Mouse (Mus musculus) kidney, postnatal 0 days (tissue): Measurements from ENCODE around the gene Setd7. TPM values are rescaled to one million over a fixed set of nuclear protein-coding genes. Genes with fewer than 3 reads are reported as not detected.

ENCODE experiments used
- ATAC-seq: fragments of 200-750 bp; cut with Nextera tagmentation; replicated peaks from 2 replicates; pipeline ENCODE4 v1.8.0; 2017; ENCODE audit warnings: low read depth, moderate number of reproducible peaks, moderate TSS enrichment, moderate library complexity; ENCODE audit not compliant: low FRiP score
- DNase-seq: peaks from one replicate; pipeline ENCODE4 v3.0.0-alpha.2; 2016; ENCODE audit warnings: low spot score
- H3K27ac ChIP-seq: fragments of 300-500 bp; sonication (generic); 2 replicates; pipeline ENCODE4 v1.5.1; 2014; ENCODE audit warnings: mild to moderate bottlenecking
- H3K27me3 ChIP-seq: fragments of 300-500 bp; sonication (generic); 2 replicates; pipeline ENCODE4 v1.6.1; 2014; ENCODE audit warnings: low read length, mixed read lengths; ENCODE audit not compliant: insufficient read depth
- H3K36me3 ChIP-seq: fragments of 300-500 bp; sonication (generic); 2 replicates; pipeline ENCODE4 v1.6.1; 2014; ENCODE audit warnings: low read length, mixed read lengths; ENCODE audit not compliant: insufficient read depth
- H3K4me1 ChIP-seq: fragments of 300-500 bp; sonication (generic); replicated peaks from 2 replicates; pipeline ENCODE4 v1.6.1; 2014; ENCODE audit warnings: antibody characterized with exemption, low read length, mixed read lengths; ENCODE audit not compliant: insufficient read depth
- H3K4me2 ChIP-seq: fragments of 300-500 bp; sonication (generic); 2 replicates; pipeline ENCODE4 v1.6.1; 2014; ENCODE audit warnings: mild to moderate bottlenecking, low read length, moderate library complexity, mixed read lengths
- H3K4me3 ChIP-seq: fragments of 300-500 bp; sonication (generic); replicated peaks from 2 replicates; pipeline ENCODE4 v1.5.1; 2014; ENCODE audit warnings: low read depth, low read length
- H3K9ac ChIP-seq: fragments of 300-500 bp; sonication (generic); 2 replicates; pipeline ENCODE4 v1.6.1; 2014; ENCODE audit warnings: low read depth, low read length
- H3K9me3 ChIP-seq: fragments of 300-500 bp; sonication (generic); replicated peaks from 2 replicates; pipeline ENCODE4 v1.6.1; 2016; ENCODE audit warnings: low read length, inconsistent platforms, mixed read lengths
- CTCF ChIP-seq: IDR thresholded peaks from 2 replicates; pipeline ENCODE4 v1.5.1; 2016; ENCODE audit warnings: antibody characterized with exemption, low read depth, mild to moderate bottlenecking, moderate library complexity
- WGBS: fragments of 180-500 bp; shearing (Covaris S2); extraction: QIAGEN DNeasy Blood & Tissue Kit; methylation state at CpG from one replicate; pipeline ENCODE4 v1.1.7; 2014; 5-methylcytosine and 5-hydroxymethylcytosine counted together
- polyA plus RNA-seq: library from polyadenylated mRNA; unstranded; fragments of >200 nt; fragmentation: Nextera tagmentation; extraction: Ambion mirVana; gene quantifications from 2 replicates; pipeline ENCODE4 v1.2.1, GENCODE M21; 2015

Setd7 gene
- polyA plus RNA-seq, 1 experiment from 2014 or later = 2.0 TPM

DNA sequence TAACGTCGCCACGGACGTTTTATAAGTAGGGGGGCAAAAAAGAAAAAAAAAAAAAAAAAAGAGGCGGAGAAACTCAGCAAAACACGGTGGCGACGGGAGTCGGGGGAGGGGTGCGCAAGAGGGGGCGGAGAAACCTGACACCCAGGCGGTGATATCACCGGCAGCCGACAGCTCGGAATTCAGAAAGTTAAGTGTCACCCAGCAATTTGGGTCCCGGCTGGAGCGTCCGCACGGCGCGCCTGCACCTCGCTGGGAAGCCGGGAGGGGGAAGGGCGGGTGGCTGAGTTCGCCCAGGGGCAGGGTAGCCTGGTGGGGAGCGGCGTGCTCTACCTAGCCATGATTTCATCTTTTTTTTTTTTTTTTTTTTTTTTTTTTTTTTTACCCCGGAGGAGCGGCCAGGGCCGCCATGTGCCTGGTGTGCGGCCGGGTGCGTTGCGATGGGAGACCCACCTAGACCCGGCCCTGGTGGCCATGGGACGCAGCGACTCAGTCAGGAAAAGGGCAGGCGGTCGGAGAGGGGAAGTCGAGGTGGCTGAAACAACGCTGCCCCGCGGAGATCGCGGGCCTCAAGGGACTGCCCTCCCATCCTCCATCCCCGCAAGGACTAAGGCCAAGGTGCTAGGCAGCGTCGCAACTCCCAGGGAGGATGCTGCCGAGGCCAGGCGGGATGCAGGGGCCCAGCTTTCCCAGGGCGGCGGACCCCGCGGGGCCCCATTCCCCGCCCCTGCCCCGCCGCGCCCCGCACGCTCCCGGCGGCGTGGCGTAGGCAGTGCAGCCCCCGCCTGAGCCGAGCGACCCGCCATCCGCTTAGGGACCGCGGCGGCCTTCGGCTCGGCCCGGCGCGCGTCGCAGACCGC is 857 bp downstream of the Setd7 start:
- peak; percentile 7; the same call in 1 of the 2 replicates for TF ChIP-seq CTCF
- peak overlapping the region; percentile 93 for H3K4me2 ChIP-seq
- H3K9ac ChIP-seq = peak overlapping the region; percentile 93
- peak; percentile 59 for ATAC-seq
- peak overlapping the region; percentile 82 for H3K4me3 ChIP-seq
- no peaks in the 10 kb centered on the region for H3K36me3 ChIP-seq
- H3K27ac ChIP-seq = peak overlapping the region; percentile 95
- DNase-seq = peak; percentile 92
- WGBS = under 1% methylated on average over 57 of the region's 80 CpGs
- no peaks in the 10 kb centered on the region for H3K27me3 ChIP-seq
- no peaks in the 10 kb centered on the region for H3K9me3 ChIP-seq
- H3K4me1 ChIP-seq = peaks cover 4% of the 10 kb centered on the region; the same call in 1 of the 2 replicates

DNA sequence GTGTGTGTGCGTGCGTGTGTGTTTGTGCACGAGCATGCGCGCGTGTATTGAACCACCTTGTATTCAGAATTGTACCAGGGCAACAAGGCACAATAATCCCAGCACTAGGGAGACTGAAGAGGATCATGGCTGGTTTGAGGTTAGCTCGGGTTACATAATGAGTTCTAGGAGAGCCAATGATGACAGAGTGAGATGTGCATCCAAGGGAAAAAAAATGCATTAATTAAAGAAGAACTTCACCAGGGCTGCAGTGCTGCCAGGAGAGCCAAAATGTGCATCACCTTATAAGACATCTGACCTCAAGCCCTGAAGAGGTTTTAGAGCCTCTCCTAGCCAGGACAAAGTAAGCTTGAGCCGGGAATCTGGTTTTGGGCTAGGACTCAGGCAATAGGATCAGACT is 5.1 kb downstream of the Setd7 start:
- 72% methylated on average over 8 of the region's 8 CpGs for WGBS
- ATAC-seq (no peak), DNase-seq (no peak)

DNA sequence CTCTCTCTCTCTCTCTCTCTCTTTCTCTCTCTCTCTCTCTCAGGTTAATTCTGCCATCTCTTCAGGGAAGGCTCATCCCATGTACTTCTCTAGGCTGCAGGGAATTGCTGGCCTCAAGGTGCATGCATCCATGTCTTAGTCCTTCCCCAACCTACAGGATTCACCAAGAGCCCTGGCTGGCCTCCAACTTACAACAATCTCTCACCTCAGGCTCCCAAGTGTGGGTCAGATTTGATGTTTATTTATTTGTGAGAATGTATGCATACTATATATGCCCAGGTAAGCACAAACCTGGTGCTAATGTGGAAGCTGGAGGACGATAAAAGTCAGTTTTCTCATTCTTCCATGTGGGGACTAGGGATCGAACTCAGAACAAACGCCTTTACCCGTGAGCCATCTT is 5.8 kb downstream of the Setd7 start:
- H3K4me1 ChIP-seq = peaks cover 4% of the 10 kb centered on the region; the same call in 1 of the 2 replicates
- DNase-seq (no peak), ATAC-seq (no peak)
- H3K9ac ChIP-seq = no peak overlapping the region
- H3K4me3 ChIP-seq = no peak overlapping the region
- no peaks in the 10 kb centered on the region for H3K36me3 ChIP-seq
- no peaks in the 10 kb centered on the region for H3K9me3 ChIP-seq
- TF ChIP-seq CTCF = no peak
- WGBS = 85% methylated on average over 4 of the region's 4 CpGs
- no peak overlapping the region for H3K27ac ChIP-seq
- no peaks in the 10 kb centered on the region for H3K27me3 ChIP-seq
- no peak overlapping the region for H3K4me2 ChIP-seq

More for the DNA sequence above, 5.1 kb downstream of the Setd7 start:
- Histone ChIP-seq H3K4me3 (no peak overlapping the region), H3K36me3 (no peaks in the 10 kb centered on the region), H3K9ac (no peak overlapping the region), H3K27ac (no peak overlapping the region), H3K4me2 (no peak overlapping the region), H3K9me3 (no peaks in the 10 kb centered on the region), H3K27me3 (no peaks in the 10 kb centered on the region), H3K4me1 (peaks cover 4% of the 10 kb centered on the region; the same call in 1 of the 2 replicates)
- no peak for TF ChIP-seq CTCF

DNA sequence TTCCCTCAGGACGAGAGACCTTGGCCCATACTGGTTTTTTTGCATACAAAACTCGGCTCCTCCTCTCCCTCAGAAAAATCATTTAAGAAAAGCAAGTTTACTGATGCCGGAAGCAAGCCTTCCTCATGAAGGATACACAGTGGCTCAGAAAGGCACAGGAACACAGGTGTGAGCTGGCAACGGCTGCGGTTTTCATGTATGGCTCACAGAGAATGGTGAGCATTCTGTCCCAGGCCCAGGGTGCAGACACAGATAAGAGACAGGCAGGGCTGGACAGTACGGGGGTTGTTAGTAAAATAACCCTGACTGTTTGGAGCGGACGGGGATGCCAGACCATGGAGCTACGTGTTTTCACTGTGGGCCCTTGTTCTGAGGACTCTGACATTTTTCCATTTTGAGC is 6.6 kb downstream of the Setd7 start:
- Histone ChIP-seq H3K36me3 (no peaks in the 10 kb centered on the region), H3K4me1 (peaks cover 4% of the 10 kb centered on the region; the same call in 1 of the 2 replicates), H3K27ac (no peak overlapping the region), H3K27me3 (no peaks in the 10 kb centered on the region), H3K9me3 (no peaks in the 10 kb centered on the region), H3K4me3 (no peak overlapping the region), H3K4me2 (no peak overlapping the region), H3K9ac (no peak overlapping the region)
- ATAC-seq = no peak
- WGBS = 72% methylated on average over 9 of the region's 9 CpGs
- DNase-seq = no peak
- TF ChIP-seq CTCF = no peak

DNA sequence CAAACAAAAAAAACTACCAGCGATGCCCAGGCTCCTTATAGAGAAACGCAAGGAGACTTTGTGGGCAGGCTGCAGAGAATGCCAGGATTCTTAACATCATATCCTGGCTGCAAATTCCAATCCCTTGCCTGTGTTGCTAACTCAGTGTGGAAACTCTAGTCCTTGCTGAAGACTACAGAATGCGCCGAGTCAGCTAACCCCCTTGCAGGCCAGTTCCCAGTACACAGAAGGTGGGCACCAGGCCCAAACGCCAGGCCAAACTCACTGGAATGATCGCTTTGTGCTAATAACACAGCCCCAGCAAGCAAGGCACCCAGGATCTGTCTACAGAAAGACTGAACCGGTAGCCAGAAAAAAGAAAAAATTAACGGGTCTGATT is 7.2 kb downstream of the Setd7 start:
- peaks cover 3% of the 10 kb centered on the region; the same call in 1 of the 2 replicates for H3K4me1 ChIP-seq
- H3K4me2 ChIP-seq = no peak overlapping the region
- no peaks in the 10 kb centered on the region for H3K36me3 ChIP-seq
- no peak overlapping the region for H3K9ac ChIP-seq
- no peak for TF ChIP-seq CTCF
- H3K27me3 ChIP-seq = no peaks in the 10 kb centered on the region
- DNase-seq (peak; percentile 37), ATAC-seq (no peak)
- no peaks in the 10 kb centered on the region for H3K9me3 ChIP-seq
- no peak overlapping the region for H3K27ac ChIP-seq
- WGBS = 64% methylated on average over 8 of the region's 8 CpGs
- H3K4me3 ChIP-seq = no peak overlapping the region

DNA sequence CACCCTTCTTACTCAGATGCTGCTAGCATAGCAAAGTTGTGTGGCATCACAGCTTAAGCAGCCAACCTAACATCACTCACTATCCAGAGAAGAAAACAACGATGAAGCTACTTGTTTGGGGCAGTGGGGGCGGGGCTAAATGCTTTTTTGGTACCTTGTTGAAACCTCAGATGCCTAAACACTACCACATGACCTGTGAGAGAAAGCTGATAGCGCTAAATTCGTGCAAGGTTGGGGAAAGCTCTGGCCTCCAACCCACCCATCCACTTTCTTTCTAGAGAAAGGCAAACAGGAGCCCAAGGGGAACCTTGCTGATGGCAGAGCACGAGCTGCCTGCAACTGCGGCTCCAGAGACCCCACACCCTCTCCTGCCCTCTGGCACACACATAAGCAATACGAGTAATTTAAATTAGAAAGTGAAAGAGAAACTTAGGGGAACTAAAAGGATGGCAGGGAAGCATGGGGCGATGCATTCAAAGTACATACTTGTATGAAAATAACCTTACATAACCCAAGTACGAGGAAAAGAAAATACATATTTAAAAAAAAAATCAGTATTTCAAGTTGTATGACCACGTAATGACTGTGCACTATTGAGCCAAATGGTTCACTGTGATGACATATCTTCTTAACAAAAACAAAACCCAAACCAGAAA is 7.7 kb downstream of the Setd7 start:
- ATAC-seq (no peak), DNase-seq (no peak)
- no peaks in the 10 kb centered on the region for H3K36me3 ChIP-seq
- no peaks in the 10 kb centered on the region for H3K4me1 ChIP-seq
- WGBS = 50% methylated on average over 10 of the region's 10 CpGs
- no peak overlapping the region for H3K27ac ChIP-seq
- H3K9me3 ChIP-seq = no peaks in the 10 kb centered on the region
- H3K27me3 ChIP-seq = no peaks in the 10 kb centered on the region
- H3K4me2 ChIP-seq = peak overlapping the region; percentile 25; the same call in 1 of the 2 replicates
- H3K4me3 ChIP-seq = no peak overlapping the region
- TF ChIP-seq CTCF = no peak
- 0 out of 2 replicates have a peak overlapping the region, but pooled peaks have one; percentile 4 for H3K9ac ChIP-seq
